Mouse (Mus musculus) neural tube, embryonic 14.5 days (tissue): ENCODE results near the gene 1700028P14Rik. TPM values are rescaled to one million over a fixed set of nuclear protein-coding genes. Genes with fewer than 3 reads are reported as not detected.
A peak's percentile ranks its signal among the peaks of the same experiment; 100 is the strongest.

Experiments
- ATAC-seq: fragments of 200-750 bp; cut with Nextera tagmentation; 2 replicates; pipeline ENCODE4 v1.8.0; 2017; ENCODE audit warnings: low read depth, mild to moderate bottlenecking, moderate TSS enrichment, moderate library complexity
- H3K27ac ChIP-seq: fragments of 300-500 bp; sonication (generic); 2 replicates; pipeline ENCODE4 v1.5.1; 2014; ENCODE audit warnings: low read depth, mild to moderate bottlenecking, control low read depth, low read length, moderate library complexity, mixed read lengths
- H3K27me3 ChIP-seq: fragments of 300-500 bp; sonication (generic); 2 replicates; pipeline ENCODE4 v1.6.1; 2014; ENCODE audit warnings: low read length; ENCODE audit not compliant: control insufficient read depth, insufficient read depth
- H3K36me3 ChIP-seq: fragments of 300-500 bp; sonication (generic); 2 replicates; pipeline ENCODE4 v1.6.1; 2014; ENCODE audit warnings: low read length, mixed read lengths; ENCODE audit not compliant: control insufficient read depth, insufficient read depth
- H3K4me1 ChIP-seq: fragments of 300-500 bp; sonication (generic); 2 replicates; pipeline ENCODE4 v1.6.1; 2014; ENCODE audit warnings: low read length; ENCODE audit not compliant: control insufficient read depth, insufficient read depth
- H3K4me2 ChIP-seq: fragments of 300-500 bp; sonication (generic); 2 replicates; pipeline ENCODE4 v1.6.1; 2014; ENCODE audit warnings: mild to moderate bottlenecking, low read depth, low read length, control low read depth
- H3K4me3 ChIP-seq: fragments of 300-500 bp; sonication (generic); 2 replicates; pipeline ENCODE4 v1.5.1; 2014; ENCODE audit warnings: low read depth, low read length, control low read depth, mixed read lengths
- H3K9ac ChIP-seq: fragments of 300-500 bp; sonication (generic); replicated peaks from 2 replicates; pipeline ENCODE4 v1.6.1; 2014; ENCODE audit warnings: low read depth, mild to moderate bottlenecking, control low read depth, low read length, mixed read lengths
- H3K9me3 ChIP-seq: fragments of 300-500 bp; sonication (generic); 2 replicates; pipeline ENCODE4 v1.6.1; 2016; ENCODE audit warnings: low read length; ENCODE audit not compliant: control insufficient read depth
- WGBS: fragments of 180-500 bp; shearing (Covaris S2); extraction: QIAGEN DNeasy Blood & Tissue Kit; methylation state at CpG from one replicate; pipeline ENCODE4 v1.1.7; 2014; 5-methylcytosine and 5-hydroxymethylcytosine counted together
- polyA plus RNA-seq: library from polyadenylated mRNA; unstranded; fragments of >200 nt; fragmentation: Nextera tagmentation; extraction: Ambion mirVana; gene quantifications from 2 replicates; pipeline ENCODE4 v1.2.1, GENCODE M21; 2014

The 1700028P14Rik gene
- polyA plus RNA-seq, 1 experiment from 2014 or later: 1.6 TPM

DNA sequence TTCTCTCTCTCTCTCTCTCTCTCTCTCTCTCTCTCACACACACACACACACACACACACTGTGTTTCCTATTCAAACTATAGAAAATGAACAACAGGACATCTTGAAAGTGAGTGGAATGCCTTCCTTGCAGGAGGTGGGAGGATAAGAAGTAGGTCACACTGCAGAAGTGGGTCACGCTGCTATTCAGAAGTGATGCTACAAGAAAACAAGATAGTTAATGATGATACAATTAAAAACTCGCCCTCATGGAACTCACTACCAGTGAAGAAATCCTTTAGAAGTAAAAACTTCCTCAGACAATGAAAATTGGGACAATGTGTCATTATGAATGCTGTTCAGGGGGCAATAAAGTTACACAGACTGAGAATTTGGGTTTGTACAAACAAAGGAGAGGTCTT is 20.4 kb upstream of the 1700028P14Rik start:
- WGBS: 68% methylated on average over 2 of the region's 2 CpGs
- Histone ChIP-seq H3K36me3 (no peaks in the 10 kb centered on the region), H3K27me3 (no peaks in the 10 kb centered on the region), H3K9me3 (no peaks in the 10 kb centered on the region), H3K27ac (no peak overlapping the region), H3K4me1 (no peaks in the 10 kb centered on the region), H3K9ac (no peak overlapping the region), H3K4me2 (no peak overlapping the region), H3K4me3 (no peak overlapping the region)
- no peak for ATAC-seq

GRCm38 (mm10) chr19:23668142-23668655 is 15.6 kb upstream of the 1700028P14Rik start:
- Histone ChIP-seq H3K9me3 (no peaks in the 10 kb centered on the region), H3K27me3 (no peaks in the 10 kb centered on the region), H3K4me2 (no peak overlapping the region), H3K9ac (no peak overlapping the region), H3K36me3 (no peaks in the 10 kb centered on the region), H3K27ac (no peak overlapping the region), H3K4me1 (no peaks in the 10 kb centered on the region), H3K4me3 (no peak overlapping the region)
- WGBS: 55% methylated on average over 6 of the region's 6 CpGs
- no peak for ATAC-seq

DNA sequence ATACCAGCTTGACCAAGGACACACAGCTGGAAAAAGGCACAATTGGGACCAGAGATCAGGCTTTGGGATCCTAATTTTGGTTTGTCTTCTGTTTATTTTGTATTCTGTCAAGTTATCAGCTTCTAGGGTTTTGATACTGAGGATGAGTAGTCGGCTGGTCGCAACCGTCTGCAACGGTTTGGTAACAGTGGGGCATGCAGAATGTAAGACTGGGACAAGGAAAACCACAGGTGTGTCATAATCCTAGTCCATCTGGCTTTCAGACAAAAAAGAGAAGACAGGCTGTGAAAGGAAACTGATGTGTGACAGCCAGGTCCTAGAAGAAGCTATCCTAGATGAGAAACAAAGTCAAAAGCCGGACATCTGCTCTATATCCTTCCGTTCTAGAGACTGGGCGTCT is 11.5 kb upstream of the 1700028P14Rik start:
- no peaks in the 10 kb centered on the region for H3K4me1 ChIP-seq
- no peaks in the 10 kb centered on the region for H3K27me3 ChIP-seq
- no peaks in the 10 kb centered on the region for H3K9me3 ChIP-seq
- WGBS: 91% methylated on average over 7 of the region's 7 CpGs
- H3K36me3 ChIP-seq: no peaks in the 10 kb centered on the region
- no peak overlapping the region for H3K9ac ChIP-seq
- ATAC-seq: no peak
- H3K27ac ChIP-seq: no peak overlapping the region
- no peak overlapping the region for H3K4me3 ChIP-seq
- H3K4me2 ChIP-seq: no peak overlapping the region

- no peak for ATAC-seq
- no peaks in the 10 kb centered on the region for H3K4me1 ChIP-seq
- no peak overlapping the region for H3K9ac ChIP-seq
- H3K36me3 ChIP-seq: no peaks in the 10 kb centered on the region
- H3K4me3 ChIP-seq: no peak overlapping the region
- no peaks in the 10 kb centered on the region for H3K9me3 ChIP-seq
- H3K27me3 ChIP-seq: no peaks in the 10 kb centered on the region
- WGBS: 83% methylated on average over 4 of the region's 4 CpGs
- H3K27ac ChIP-seq: no peak overlapping the region
- H3K4me2 ChIP-seq: no peak overlapping the region
Measured at GRCm38 (mm10) chr19:23658350-23658749, 5.7 kb upstream of the 1700028P14Rik start.

- H3K36me3 ChIP-seq: no peaks in the 10 kb centered on the region
- no peaks in the 10 kb centered on the region for H3K9me3 ChIP-seq
- H3K4me3 ChIP-seq: no peak overlapping the region
- no peak overlapping the region for H3K9ac ChIP-seq
- no peaks in the 10 kb centered on the region for H3K27me3 ChIP-seq
- ATAC-seq: no peak
- 77% methylated on average over 12 of the region's 12 CpGs for WGBS
- H3K4me1 ChIP-seq: no peaks in the 10 kb centered on the region
- H3K27ac ChIP-seq: no peak overlapping the region
- no peak overlapping the region for H3K4me2 ChIP-seq
Measured at GRCm38 (mm10) chr19:23657261-23657932, 4.8 kb upstream of the 1700028P14Rik start.

GRCm38 (mm10) chr19:23653154-23653553 is 542 bp upstream of the 1700028P14Rik start:
- no peaks in the 10 kb centered on the region for H3K27me3 ChIP-seq
- no peak overlapping the region for H3K4me2 ChIP-seq
- no peak overlapping the region for H3K9ac ChIP-seq
- H3K36me3 ChIP-seq: no peaks in the 10 kb centered on the region
- no peaks in the 10 kb centered on the region for H3K4me1 ChIP-seq
- no peak overlapping the region for H3K4me3 ChIP-seq
- H3K27ac ChIP-seq: no peak overlapping the region
- ATAC-seq: peak; percentile 34; the same call in 1 of the 2 replicates
- 89% methylated on average over 5 of the region's 5 CpGs for WGBS
- no peaks in the 10 kb centered on the region for H3K9me3 ChIP-seq

DNA sequence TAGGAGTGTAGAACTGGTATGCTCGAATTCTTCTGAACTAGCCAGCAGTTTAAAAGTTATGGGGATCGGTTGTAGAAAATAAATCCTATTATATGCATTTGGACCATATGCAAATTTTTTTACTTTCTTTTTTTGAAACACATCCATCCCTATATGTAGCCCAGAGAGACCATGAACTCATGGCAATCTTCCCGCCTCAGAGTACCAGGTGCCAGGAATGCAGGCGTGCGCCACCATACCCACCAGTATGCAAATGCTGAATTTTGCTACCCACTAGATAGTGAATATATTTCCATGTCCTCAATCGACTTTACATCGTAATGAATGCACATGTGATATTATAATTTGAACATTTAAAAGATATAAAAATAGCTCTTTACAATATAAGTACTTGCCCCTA is 5.3 kb downstream of the 1700028P14Rik start:
- ATAC-seq: no peak

DNA sequence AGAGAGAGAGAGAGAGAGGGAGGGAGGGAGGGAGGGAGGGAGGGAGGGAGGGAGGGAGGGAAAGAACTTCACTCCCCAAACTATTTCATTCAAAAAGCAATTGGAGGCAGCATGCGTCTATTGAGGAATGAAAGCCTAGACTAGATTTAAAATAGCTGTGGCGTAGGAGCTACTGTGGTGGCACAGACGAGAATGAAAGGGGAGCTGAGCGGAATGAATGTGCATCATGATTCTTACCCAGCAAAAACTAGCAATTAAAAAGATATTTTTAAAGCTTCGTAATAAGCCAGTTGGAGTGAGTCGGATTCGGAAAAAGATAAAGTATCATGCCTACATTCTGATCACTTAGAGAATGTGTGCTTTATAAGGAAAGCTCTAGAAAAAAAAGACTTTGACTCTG is 7.3 kb downstream of the 1700028P14Rik start:
- Histone ChIP-seq H3K36me3 (no peaks in the 10 kb centered on the region), H3K4me3 (no peak overlapping the region), H3K9ac (no peak overlapping the region), H3K27me3 (no peaks in the 10 kb centered on the region), H3K4me2 (no peak overlapping the region), H3K9me3 (no peaks in the 10 kb centered on the region), H3K27ac (no peak overlapping the region), H3K4me1 (no peaks in the 10 kb centered on the region)
- 73% methylated on average over 7 of the region's 7 CpGs for WGBS
- ATAC-seq: no peak

More for the DNA sequence above, 5.3 kb downstream of the 1700028P14Rik start:
- WGBS: 98% methylated on average over 7 of the region's 7 CpGs
- H3K9me3 ChIP-seq: no peaks in the 10 kb centered on the region
- H3K4me1 ChIP-seq: no peaks in the 10 kb centered on the region
- no peak overlapping the region for H3K9ac ChIP-seq
- H3K36me3 ChIP-seq: no peaks in the 10 kb centered on the region
- no peaks in the 10 kb centered on the region for H3K27me3 ChIP-seq
- no peak overlapping the region for H3K27ac ChIP-seq
- no peak overlapping the region for H3K4me2 ChIP-seq
- no peak overlapping the region for H3K4me3 ChIP-seq

- H3K9me3 ChIP-seq: no peaks in the 10 kb centered on the region
- H3K4me3 ChIP-seq: no peak overlapping the region
- H3K36me3 ChIP-seq: no peaks in the 10 kb centered on the region
- no peak overlapping the region for H3K9ac ChIP-seq
- H3K4me1 ChIP-seq: no peaks in the 10 kb centered on the region
- 92% methylated on average over 5 of the region's 5 CpGs for WGBS
- H3K4me2 ChIP-seq: no peak overlapping the region
- no peaks in the 10 kb centered on the region for H3K27me3 ChIP-seq
- no peak for ATAC-seq
- H3K27ac ChIP-seq: no peak overlapping the region
Measured at GRCm38 (mm10) chr19:23643819-23644218, 8.8 kb downstream of the 1700028P14Rik start.
